9 mouse cellular contexts compared by ENCODE assay signal in genomic region chr7:16618661-16619211, GRCm38 (mm10). TPM values are rescaled to one million over a fixed set of nuclear protein-coding genes. Genes with fewer than 3 reads are reported as not detected.
DNase-seq lines count a peak whose midpoint lies in the region; ATAC-seq lines count a peak whose summit lies in the region.
"Had no signal": no experiment of that assay in that cellular context is flagged by ENCODE, and none has a peak within 500 bp of the region (broad histone marks: within the 10 kb centered on the region; RNA-seq: fewer than 3 reads in every experiment).

No protein-coding gene starts in this region.

- H3K4me1 ChIP-seq in forebrain, embryonic 13.5 days = peaks cover 14% of the 10 kb centered on the region

- 2% methylated on average over 30 of the region's 30 CpGs for WGBS in forebrain, embryonic 13.5 days

- peak overlapping the region; percentile 17; the same call in 1 of the 2 replicates for H3K4me3 ChIP-seq in forebrain, embryonic 13.5 days

- H3K9me3 ChIP-seq in forebrain, embryonic 13.5 days (replicated peaks) = no peaks in the 10 kb centered on the region

- DNase-seq in ES-CJ7 (ENCODE audit: low read depth, low spot score) = peak; percentile 55
- peak; percentile 80 for DNase-seq in brain, adult 2 months (ENCODE audit: low read depth, low spot score)
- DNase-seq in heart, postnatal 25 days (ENCODE audit: low spot score) = peak; percentile 76
- DNase-seq in layer of hippocampus, postnatal 14 days (ENCODE audit: low spot score in 2 of 2) = peak; percentile 41 to 67
- peak; percentile 92 for DNase-seq in lung, postnatal 36 days
- DNase-seq in right cerebral cortex, postnatal 36 days (ENCODE audit: low spot score in 2 of 2) = peak; percentile 29 to 58
- DNase-seq in urinary bladder, postnatal 4 days (ENCODE audit: low spot score in 2 of 2) = peak; percentile 52 to 77

- no peak overlapping the region for H3K27ac ChIP-seq in forebrain, embryonic 13.5 days

- no peaks in the 10 kb centered on the region for H3K36me3 ChIP-seq in forebrain, embryonic 13.5 days (ENCODE audit: poor library complexity, severe bottlenecking)

- ATAC-seq in forebrain, embryonic 13.5 days = no peak

- intact Hi-C loops in heart, postnatal 25 days (cut with DNase I) = loop anchor here (2.0 kb wide), 2 partner anchors 128 to 154 kb away; no protein-coding TSS in a partner anchor

- H3K9ac ChIP-seq in forebrain, embryonic 13.5 days = peak overlapping the region; percentile 31; the same call in 1 of the 2 replicates

- peaks cover 35% of the 10 kb centered on the region for H3K27me3 ChIP-seq in forebrain, embryonic 13.5 days

- H3K4me2 ChIP-seq in forebrain, embryonic 13.5 days = peak overlapping the region; percentile 48

RNA-seq across cellular contexts. Expression of gene Arhgap35, which starts 3.9 kb away (rescaled TPM):
- polyA plus RNA-seq in forebrain, embryonic 13.5 days (2015; fragmentation: Nextera tagmentation; extraction: Ambion mirVana) = 29.1 and 34.1 TPM in 2 replicates
- 10 to 100 TPM; 34.2 to 35.8 TPM for total RNA-seq in heart, postnatal 25 days (2021)
- 100 to 1,000 TPM; 137 to 139 TPM for total RNA-seq in layer of hippocampus, postnatal 14 days (2021)

RNA-seq across cellular contexts. Expression of gene Ceacam15, which starts 56.8 kb away (rescaled TPM):
- polyA plus RNA-seq in forebrain, embryonic 13.5 days (2015; fragmentation: Nextera tagmentation; extraction: Ambion mirVana) = not detected in 2 replicates
- total RNA-seq in heart, postnatal 25 days (2021) = not detected
- not detected for total RNA-seq in layer of hippocampus, postnatal 14 days (2021)
- total RNA-seq: hematopoietic stem cell, adult 5-6 weeks had no signal
